Mouse (Mus musculus): ENCODE measurements around the gene Prdx1. TPM values are rescaled to one million over a fixed set of nuclear protein-coding genes. Genes with fewer than 3 reads are reported as not detected.
"Not testable (repeated sequence)": the region's sequence is repeated elsewhere in the genome, so short reads cannot be mapped to it uniquely, and the experiment has no call there.

The Prdx1 gene
- polyA plus RNA-seq, 1 experiment from 2014 or later: 1,377 TPM

DNA sequence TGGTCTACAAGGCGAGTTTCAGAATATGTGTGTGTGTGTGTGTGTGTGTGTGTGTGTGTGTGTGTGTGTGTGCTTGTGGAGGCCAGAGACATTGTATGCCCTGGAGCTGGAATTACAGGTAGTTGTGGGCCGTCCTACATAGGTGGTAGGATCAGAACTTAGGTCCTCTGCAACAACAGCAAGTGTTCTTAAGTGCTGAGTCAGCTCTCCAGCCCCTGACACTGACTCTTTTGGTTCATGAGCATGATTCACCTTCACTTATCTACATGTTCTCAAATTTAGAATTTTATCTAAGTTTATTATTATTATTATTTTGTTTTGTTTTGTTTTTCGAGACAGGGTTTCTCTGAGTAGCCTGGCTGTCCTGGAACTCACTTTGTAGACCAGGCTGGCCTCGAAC, 4.8 kb upstream of the Prdx1 start:
- H3K4me3 ChIP-seq (replicated peaks); H3K9ac ChIP-seq; H3K9me3 ChIP-seq; H3K27me3 ChIP-seq (replicated peaks); H3K4me1 ChIP-seq; H3K27ac ChIP-seq; ATAC-seq (ENCODE audit: insufficient read depth, low FRiP score, low read depth); H3K36me3 ChIP-seq; H3K4me2 ChIP-seq: not testable (repeated sequence)
- 89% methylated on average over 4 of the region's 4 CpGs for WGBS

DNA sequence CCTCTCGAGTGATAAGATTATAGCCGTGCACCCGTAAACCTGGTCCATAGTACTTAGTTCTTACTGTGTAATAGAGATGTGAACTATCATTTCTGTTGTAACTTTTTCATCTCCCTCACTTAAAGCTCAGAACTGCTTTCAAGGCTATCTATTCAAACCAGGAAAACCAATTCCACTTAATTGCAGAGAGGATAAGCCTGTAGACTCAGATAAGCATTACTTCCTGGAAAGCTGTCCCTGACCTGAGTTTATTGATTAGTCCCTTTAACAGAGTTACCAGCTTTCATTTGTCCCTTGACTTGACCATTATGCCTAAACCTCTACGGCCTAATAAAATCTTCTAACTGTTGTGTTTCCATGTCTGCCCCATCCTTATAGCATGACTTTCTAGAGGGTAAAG, 1.4 kb upstream of the Prdx1 start:
- Histone ChIP-seq H3K4me3 (replicated peaks) (no peak overlapping the region), H3K27ac (no peak overlapping the region), H3K36me3 (peaks cover 5% of the 10 kb centered on the region; the same call in 1 of the 2 replicates), H3K9me3 (no peaks in the 10 kb centered on the region), H3K4me2 (no peak overlapping the region), H3K27me3 (replicated peaks) (no peaks in the 10 kb centered on the region), H3K9ac (no peak overlapping the region), H3K4me1 (peaks cover 12% of the 10 kb centered on the region; the same call in 1 of the 2 replicates)
- 66% methylated on average over 4 of the region's 4 CpGs for WGBS
- ATAC-seq (ENCODE audit: insufficient read depth, low FRiP score, low read depth): no peak

DNA sequence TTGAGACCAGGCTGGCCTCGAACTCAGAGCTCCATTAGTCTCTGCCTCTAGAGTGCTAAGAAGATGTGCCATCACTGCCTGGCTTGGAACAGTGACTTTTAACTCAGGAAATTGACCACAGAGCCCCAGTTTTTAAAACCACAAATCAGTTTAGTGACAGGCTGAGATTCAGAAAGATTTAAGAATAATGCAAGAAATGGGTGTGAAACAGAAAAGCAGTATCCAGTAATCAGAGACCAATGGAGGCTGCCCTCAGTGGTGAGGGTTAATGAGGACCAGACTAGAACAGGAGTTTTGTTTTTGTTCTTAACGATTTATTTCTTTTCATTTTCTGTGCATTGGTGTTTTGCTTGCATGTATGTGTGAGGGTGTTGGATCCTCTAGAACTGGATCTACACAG, 679 bp upstream of the Prdx1 start:
- Histone ChIP-seq H3K4me3 (replicated peaks) (peak overlapping the region; percentile 65; the same call in 1 of the 2 replicates), H3K4me1 (peaks cover 12% of the 10 kb centered on the region; the same call in 1 of the 2 replicates), H3K27me3 (replicated peaks) (no peaks in the 10 kb centered on the region), H3K9ac (no peak overlapping the region), H3K4me2 (peak overlapping the region; percentile 65), H3K27ac (peak overlapping the region; percentile 98), H3K9me3 (no peaks in the 10 kb centered on the region), H3K36me3 (peaks cover 10% of the 10 kb centered on the region; the same call in 1 of the 2 replicates)
- no peak for ATAC-seq (ENCODE audit: insufficient read depth, low FRiP score, low read depth)
- 79% methylated on average over 2 of the region's 2 CpGs for WGBS

DNA sequence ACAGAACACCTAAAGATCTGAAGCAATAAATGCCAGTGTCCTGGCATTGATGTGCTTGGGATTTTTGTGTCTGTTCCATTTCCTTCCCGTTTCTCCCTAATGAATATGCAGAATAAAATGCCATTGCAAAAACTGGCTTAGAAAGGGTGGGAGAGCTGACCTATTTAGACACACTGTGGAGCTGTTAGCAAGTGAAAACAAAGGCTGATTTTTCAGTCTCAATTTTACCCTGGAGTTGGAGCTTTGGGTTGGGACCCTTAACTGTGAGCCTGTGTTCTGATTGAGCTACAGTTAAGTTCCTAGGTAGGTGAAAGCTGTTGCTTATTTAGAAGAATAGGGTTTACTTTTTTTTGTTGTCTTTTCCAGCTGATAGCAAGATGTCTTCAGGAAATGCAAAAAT, 1.7 kb downstream of the Prdx1 start:
- ATAC-seq (ENCODE audit: insufficient read depth, low FRiP score, low read depth): no peak
- 24% methylated on average over 1 of the region's 1 CpGs for WGBS
- peaks cover 20% of the 10 kb centered on the region; the same call in 1 of the 2 replicates for H3K36me3 ChIP-seq
- peak overlapping the region; percentile 65 for H3K4me2 ChIP-seq
- no peak overlapping the region for H3K27ac ChIP-seq
- no peaks in the 10 kb centered on the region for H3K9me3 ChIP-seq
- peak overlapping the region; percentile 65 for H3K4me3 ChIP-seq (replicated peaks)
- H3K4me1 ChIP-seq: peaks cover 15% of the 10 kb centered on the region
- no peaks in the 10 kb centered on the region for H3K27me3 ChIP-seq (replicated peaks)
- H3K9ac ChIP-seq: 0 out of 2 replicates have a peak overlapping the region, but pooled peaks have one; percentile 10

DNA sequence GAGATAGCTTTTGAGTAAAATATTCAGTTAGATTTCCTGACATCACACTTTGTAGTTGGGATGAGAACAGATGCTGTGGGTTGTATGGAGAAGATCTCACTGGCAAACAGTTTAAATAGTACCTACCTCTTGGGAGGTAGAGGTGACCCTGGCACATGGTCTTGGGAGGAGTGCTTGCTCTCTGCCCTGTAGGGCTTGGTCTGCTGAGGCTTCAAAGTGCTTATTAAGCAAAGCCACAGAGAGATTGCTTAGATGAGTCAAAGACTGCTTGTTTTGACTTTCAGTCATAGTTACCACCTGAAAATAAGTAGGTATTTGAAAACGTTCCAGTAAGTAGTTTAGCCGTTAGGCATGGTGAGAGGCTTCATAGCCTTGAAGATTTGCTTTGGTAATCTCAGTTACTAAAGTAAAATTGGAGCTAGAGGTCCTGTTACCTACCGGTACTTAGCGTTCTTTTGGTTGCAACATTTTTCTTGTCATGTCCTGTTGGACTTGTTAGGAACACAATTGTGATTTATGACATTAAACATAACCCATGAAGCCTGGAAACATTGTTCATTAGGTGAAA, 4.0 kb downstream of the Prdx1 start:
- no peak for ATAC-seq (ENCODE audit: insufficient read depth, low FRiP score, low read depth)
- H3K27ac ChIP-seq: no peak overlapping the region
- peaks cover 35% of the 10 kb centered on the region for H3K36me3 ChIP-seq
- H3K9ac ChIP-seq: no peak overlapping the region
- peaks cover 15% of the 10 kb centered on the region for H3K4me1 ChIP-seq
- H3K9me3 ChIP-seq: no peaks in the 10 kb centered on the region
- H3K4me2 ChIP-seq: no peak overlapping the region
- no peaks in the 10 kb centered on the region for H3K27me3 ChIP-seq (replicated peaks)
- no peak overlapping the region for H3K4me3 ChIP-seq (replicated peaks)
- 79% methylated on average over 4 of the region's 4 CpGs for whole genome bisulfite sequencing

DNA sequence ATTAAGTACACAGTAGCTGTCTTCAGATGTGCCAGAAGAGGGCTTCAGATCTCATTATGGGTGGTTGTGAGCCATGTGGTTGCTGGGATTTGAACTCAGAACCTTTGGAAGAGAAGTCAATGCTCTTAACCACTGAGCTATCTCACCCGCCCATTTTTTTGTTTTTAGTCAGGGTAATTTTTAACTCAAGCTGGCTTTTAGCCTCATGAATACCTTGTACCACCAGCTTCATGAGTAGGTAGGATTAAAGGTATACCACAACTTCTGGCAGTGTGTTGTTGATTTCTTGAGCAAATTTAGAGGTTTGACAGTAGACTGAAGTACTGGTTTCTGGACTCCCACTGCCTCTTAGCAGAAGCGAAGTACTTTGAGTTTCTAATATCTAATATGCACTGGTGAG, 6.8 kb downstream of the Prdx1 start:
- H3K27me3 ChIP-seq (replicated peaks): no peaks in the 10 kb centered on the region
- H3K27ac ChIP-seq: no peak overlapping the region
- no peak overlapping the region for H3K4me3 ChIP-seq (replicated peaks)
- no peaks in the 10 kb centered on the region for H3K9me3 ChIP-seq
- no peak overlapping the region for H3K4me2 ChIP-seq
- ATAC-seq (ENCODE audit: insufficient read depth, low FRiP score, low read depth): no peak
- no peak overlapping the region for H3K9ac ChIP-seq
- WGBS: 86% methylated on average over 2 of the region's 2 CpGs
- peaks cover 55% of the 10 kb centered on the region for H3K36me3 ChIP-seq
- H3K4me1 ChIP-seq: peaks cover 4% of the 10 kb centered on the region

DNA sequence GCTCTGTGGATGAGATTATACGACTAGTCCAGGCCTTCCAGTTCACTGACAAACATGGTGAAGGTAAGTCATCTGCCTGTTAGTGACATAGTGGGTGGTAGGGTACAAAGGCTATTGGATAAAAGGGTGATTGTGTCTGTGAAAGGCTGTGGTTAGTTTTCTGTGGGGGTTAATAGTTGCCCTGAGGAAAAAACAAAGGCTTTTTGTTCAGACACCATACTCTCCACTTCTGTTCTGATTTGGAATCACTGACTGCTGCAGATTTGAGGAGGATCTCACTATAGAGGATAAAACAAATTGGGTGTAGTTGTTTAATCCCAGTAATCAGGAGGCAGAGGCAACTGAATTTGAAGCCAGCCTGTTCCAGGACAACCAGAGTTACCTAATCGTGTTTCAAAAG, 8.4 kb downstream of the Prdx1 start:
- H3K9ac ChIP-seq: no peak overlapping the region
- H3K9me3 ChIP-seq: no peaks in the 10 kb centered on the region
- no peak overlapping the region for H3K4me2 ChIP-seq
- H3K27me3 ChIP-seq (replicated peaks): no peaks in the 10 kb centered on the region
- 78% methylated on average over 2 of the region's 2 CpGs for WGBS
- peaks cover 56% of the 10 kb centered on the region for H3K36me3 ChIP-seq
- no peak overlapping the region for H3K4me3 ChIP-seq (replicated peaks)
- H3K27ac ChIP-seq: no peak overlapping the region
- no peak for ATAC-seq (ENCODE audit: insufficient read depth, low FRiP score, low read depth)
- peaks cover 3% of the 10 kb centered on the region; the same call in 1 of the 2 replicates for H3K4me1 ChIP-seq

DNA sequence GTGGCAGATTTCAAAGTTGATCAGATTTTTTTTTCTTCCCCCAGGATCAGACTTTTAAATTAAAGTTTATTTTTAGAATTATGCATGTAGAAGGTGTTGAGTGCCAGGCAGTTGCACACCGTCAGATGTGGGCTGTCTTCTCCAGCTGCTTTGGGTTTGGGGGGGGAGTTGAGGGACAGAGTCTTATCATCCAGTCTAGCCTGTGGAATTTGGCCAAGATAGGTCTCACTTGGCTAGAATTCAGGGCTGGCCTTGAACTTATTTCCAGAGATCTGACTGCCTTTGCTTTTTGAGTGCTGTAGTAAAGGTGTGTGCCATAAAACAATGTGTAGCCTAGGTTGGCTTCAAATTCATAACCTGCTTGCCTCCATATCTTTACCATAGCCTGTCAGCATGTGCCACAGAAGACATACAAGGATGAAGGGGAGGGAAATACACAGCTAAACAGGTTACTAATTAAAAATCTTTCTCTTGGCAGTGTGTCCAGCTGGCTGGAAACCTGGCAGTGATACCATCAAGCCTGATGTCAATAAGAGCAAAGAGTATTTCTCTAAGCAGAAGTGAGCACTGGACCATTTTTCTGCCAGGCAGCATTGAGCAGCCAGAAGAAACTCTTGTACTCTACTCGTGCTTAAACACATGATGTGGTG, 13.5 kb downstream of the Prdx1 start:
- WGBS: 73% methylated on average over 2 of the region's 2 CpGs
- no peaks in the 10 kb centered on the region for H3K27me3 ChIP-seq (replicated peaks)
- no peak overlapping the region for H3K9ac ChIP-seq
- no peak overlapping the region for H3K4me3 ChIP-seq (replicated peaks)
- ATAC-seq (ENCODE audit: insufficient read depth, low FRiP score, low read depth): no peak
- no peaks in the 10 kb centered on the region for H3K9me3 ChIP-seq
- no peak overlapping the region for H3K4me2 ChIP-seq
- peaks cover 35% of the 10 kb centered on the region for H3K36me3 ChIP-seq
- H3K27ac ChIP-seq: no peak overlapping the region
- H3K4me1 ChIP-seq: no peaks in the 10 kb centered on the region

DNA sequence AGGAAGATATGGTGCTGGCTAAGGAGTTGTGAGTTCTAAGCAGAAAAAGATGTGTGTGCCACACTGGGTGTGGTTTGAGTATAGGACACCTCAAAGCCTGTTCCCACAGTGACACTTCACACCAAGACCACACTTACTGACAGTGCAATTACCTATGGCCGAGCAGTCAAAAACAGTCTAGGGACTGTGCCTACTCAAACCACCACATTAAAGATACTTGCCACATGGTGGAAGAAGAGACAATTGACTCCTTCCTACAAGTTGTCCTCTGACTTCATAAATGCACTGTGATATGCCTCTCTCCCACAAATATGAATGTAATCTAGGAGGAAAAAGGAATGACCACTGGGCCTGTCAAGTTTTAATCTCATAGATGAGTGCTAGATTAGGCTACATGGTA, 15.6 kb downstream of the Prdx1 start:
- H3K27ac ChIP-seq: no peak overlapping the region
- H3K9me3 ChIP-seq: no peaks in the 10 kb centered on the region
- no peak for ATAC-seq (ENCODE audit: insufficient read depth, low FRiP score, low read depth)
- 91% methylated on average over 1 of the region's 1 CpGs for WGBS
- no peaks in the 10 kb centered on the region for H3K4me1 ChIP-seq
- no peaks in the 10 kb centered on the region for H3K27me3 ChIP-seq (replicated peaks)
- no peak overlapping the region for H3K4me2 ChIP-seq
- no peak overlapping the region for H3K9ac ChIP-seq
- H3K4me3 ChIP-seq (replicated peaks): no peak overlapping the region
- H3K36me3 ChIP-seq: peaks cover 19% of the 10 kb centered on the region

DNA sequence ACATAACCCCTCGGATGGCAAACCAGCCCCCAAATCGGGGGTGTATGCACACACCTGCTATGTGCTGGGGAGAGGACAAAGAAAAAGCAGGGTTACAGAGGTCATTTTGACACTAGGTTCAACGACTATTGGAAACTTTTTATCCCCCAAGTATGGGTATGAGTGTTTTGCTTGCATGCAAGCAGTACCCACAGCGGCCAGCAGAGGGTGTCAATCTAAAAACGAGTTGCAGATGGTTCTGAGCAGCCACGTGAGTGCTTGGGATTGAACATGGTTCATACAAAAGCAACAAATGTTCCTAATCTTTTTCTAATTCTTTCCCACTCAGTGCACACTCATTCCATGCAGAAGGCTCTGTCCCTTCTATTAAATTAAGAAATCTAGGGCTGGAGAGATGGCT, 18.5 kb downstream of the Prdx1 start:
- 32% methylated on average over 6 of the region's 6 CpGs for whole genome bisulfite sequencing
- Histone ChIP-seq H3K4me1 (no peaks in the 10 kb centered on the region), H3K4me2 (no peak overlapping the region), H3K36me3 (0 out of 2 replicates have a peak, but pooled peaks cover 7% of the 10 kb centered on the region), H3K4me3 (replicated peaks) (no peak overlapping the region), H3K27me3 (replicated peaks) (no peaks in the 10 kb centered on the region), H3K9ac (no peak overlapping the region), H3K9me3 (no peaks in the 10 kb centered on the region), H3K27ac (no peak overlapping the region)
- no peak for ATAC-seq (ENCODE audit: insufficient read depth, low FRiP score, low read depth)

DNA sequence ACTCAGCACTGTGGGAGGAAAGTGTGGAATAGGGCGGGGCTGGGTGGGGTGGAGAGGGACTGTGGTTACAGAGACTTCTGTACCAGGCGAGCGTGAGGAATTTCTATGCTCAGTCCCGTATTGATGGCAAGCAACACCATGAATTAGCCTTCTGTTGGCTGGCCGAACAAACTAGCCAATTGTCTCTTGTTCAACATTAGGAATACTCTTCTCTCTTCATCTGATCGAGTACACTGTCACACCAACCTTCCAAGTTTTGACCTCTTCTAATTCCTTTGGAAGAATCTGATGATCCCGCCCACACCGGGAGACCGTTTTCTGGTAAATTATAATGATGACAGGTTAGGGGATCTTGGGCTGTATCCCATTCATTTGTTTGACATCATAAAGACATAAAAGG, 22.3 kb downstream of the Prdx1 start:
- 14% methylated on average over 9 of the region's 9 CpGs for WGBS
- H3K4me2 ChIP-seq: peak overlapping the region; percentile 67
- H3K27me3 ChIP-seq (replicated peaks): no peaks in the 10 kb centered on the region
- no peak for ATAC-seq (ENCODE audit: insufficient read depth, low FRiP score, low read depth)
- no peaks in the 10 kb centered on the region for H3K9me3 ChIP-seq
- H3K9ac ChIP-seq: peak overlapping the region; percentile 39; the same call in 1 of the 2 replicates
- H3K4me3 ChIP-seq (replicated peaks): peak overlapping the region; percentile 71
- peaks cover 4% of the 10 kb centered on the region; the same call in 1 of the 2 replicates for H3K4me1 ChIP-seq
- H3K27ac ChIP-seq: no peak overlapping the region
- H3K36me3 ChIP-seq: no peaks in the 10 kb centered on the region

DNA sequence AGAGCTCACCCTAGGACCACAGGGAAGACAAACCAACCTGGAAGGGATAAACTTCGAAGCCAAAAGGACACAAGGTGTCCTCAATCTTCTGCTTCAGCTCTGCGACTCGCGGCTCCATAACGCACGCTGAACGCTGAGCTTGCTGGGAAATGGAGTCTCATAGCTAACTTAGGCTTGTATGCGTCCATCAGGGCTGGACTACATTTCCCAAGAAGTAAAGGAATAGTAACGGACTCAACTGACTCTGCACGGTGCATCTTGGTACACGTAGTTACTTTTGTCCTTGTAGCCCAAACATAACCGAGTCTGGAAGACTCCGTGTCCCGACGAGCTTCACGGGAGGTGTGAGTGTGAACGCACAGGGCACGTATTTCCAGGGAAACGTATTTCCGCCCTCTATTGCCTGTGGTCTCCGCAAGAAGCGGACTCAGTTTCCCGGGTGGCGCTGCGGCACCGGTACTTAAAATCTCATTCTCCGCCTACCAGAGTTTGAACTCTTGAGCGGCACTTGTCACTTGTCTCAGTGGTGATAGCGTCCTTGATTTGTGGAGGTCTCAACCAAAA, 22.9 kb downstream of the Prdx1 start, which contains the start of the genes Mmachc and Ccdc163:
Gene Mmachc, minus strand, starts transcription at position 206 of the 564 bp plus-strand sequence.
Gene Ccdc163, plus strand, starts transcription at position 309 of the 564 bp plus-strand sequence.
- H3K9ac ChIP-seq: peak within 1 kb of the TSS; percentile 39
- H3K9me3 ChIP-seq: no peaks in the 10 kb centered on the region
- under 1% methylated on average over 29 of the region's 29 CpGs for WGBS
- H3K4me3 ChIP-seq (replicated peaks): peak within 1 kb of the TSS; percentile 71
- H3K4me1 ChIP-seq: peaks cover 4% of the 10 kb centered on the region; the same call in 1 of the 2 replicates
- H3K36me3 ChIP-seq: no peaks in the 10 kb centered on the region
- peak; percentile 99 for ATAC-seq (ENCODE audit: insufficient read depth, low FRiP score, low read depth)
- H3K27me3 ChIP-seq (replicated peaks): no peaks in the 10 kb centered on the region
- no peak within 1 kb of the TSS for H3K27ac ChIP-seq
- peak within 1 kb of the TSS; percentile 67 for H3K4me2 ChIP-seq
